Mouse (Mus musculus): Measurements from ENCODE around the gene P2ry1.
A peak's percentile ranks its signal among the peaks of the same experiment; 100 is the strongest.

Gene P2ry1

DNA sequence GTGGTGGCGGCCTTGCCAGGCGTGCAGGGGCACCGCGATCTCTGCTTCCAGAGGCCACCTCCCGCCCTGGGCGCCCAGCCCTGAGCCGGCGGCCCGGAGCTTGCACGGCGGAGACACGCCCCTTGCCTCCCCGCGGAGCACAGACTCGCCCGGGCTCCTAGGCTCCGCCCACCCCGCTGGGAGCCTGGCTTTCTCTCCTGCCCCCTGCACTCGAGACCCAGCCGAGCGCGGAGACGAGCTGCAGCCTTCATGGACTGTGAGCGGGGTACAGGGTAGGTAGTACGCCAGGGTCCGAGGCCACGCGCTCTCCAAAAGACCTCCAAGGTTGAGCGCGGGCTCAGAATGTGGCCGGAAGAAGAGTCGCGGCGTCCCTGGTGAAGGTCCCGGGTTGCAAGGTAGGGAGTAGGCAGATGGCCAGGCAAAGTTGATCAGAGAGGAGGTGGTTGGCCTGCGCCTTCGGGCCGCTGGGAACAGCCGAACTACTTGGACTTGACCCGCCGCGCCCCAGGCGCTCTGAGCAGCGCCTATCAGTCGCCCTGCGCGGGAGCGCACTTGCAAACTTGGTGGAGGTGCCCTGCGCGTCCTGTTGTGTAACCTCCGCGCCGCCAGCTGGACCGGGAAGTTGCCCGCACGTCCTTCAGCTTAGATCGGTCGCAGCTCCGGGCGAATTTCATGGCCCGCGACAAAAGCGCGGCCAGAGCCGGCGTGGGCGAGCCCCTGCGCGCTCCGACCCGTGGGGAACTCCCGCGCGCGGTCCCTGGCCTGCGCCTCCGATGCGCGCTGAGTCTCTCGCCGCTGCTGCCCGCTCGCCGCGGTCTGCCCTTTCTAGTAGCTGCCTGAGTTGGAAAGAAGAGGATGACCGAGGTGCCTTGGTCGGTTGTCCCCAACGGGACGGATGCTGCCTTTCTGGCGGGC lies at the start of gene P2ry1:
Gene P2ry1 (plus strand): TSS at position 209 of the 915 bp plus-strand sequence.
- DNase-seq, result peak; percentile 92

GRCm38 (mm10) chr3:60953199-60953736 lies 49.3 kb upstream of the P2ry1 start:
- DNase-seq, result peak; percentile 6

DNA sequence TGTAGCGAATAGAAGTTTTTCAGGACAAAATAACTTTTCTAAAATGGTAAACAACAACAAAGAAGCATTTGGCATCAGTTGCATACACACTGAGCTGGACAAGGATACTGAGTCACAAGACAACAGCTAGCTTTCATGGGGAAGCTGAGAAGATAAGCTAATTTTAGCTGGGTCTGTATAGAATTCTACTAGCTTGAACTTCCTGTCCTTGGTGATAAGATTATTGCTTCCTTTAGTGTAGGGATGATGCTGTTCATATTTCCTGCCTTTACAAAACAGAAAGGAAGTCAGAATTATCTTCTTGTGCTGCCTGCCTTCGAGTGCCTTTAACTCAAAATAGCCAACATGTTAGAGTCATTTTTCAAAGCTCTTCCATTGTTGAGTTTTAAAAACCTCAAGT lies 48.5 kb upstream of the P2ry1 start:
- DNase-seq, result no peak

DNA sequence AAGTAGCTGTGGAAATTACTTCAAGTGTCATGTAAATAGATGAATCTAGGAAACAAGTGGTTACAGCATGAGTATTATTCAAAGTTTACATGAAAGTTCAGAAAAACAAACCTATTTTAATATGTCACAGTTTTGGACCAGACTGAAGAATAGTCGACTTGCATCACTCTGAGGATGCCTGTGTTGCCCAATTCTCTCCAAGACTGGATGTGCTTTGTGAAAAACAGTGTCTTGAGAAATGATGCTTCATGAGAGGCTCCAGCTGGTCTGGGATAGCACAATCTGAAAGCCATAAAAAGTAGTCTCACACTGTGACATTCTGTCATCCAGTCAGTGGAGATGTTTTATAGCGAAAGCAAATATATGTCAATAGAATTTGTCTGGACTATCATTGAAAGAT lies 43.8 kb upstream of the P2ry1 start:
- no peak for DNase-seq

- DNase-seq, result no peak
These were observed 37.5 kb upstream of the P2ry1 start for GRCm38 (mm10) chr3:60965137-60965536.

DNA sequence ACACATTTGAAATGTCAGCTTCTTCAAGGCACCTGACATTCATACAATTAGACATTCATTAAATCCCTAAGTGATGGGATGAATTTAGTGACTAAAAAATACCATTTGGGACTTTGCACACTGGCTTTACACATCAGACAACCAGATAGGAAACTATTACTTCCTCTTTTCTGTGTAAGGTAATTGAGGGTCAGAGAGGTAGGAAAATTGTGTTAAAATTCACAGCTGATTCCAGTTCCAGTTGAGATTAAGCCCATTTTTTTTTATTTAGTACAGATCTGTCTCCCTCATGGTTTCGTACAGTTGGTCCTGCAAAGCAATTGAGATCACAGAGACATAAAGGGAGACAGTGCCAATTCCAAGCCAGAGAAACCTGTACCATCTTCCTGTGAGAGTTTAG lies 27.7 kb upstream of the P2ry1 start:
- DNase-seq, result no peak

GRCm38 (mm10) chr3:60982109-60982508 lies 20.5 kb upstream of the P2ry1 start:
- no peak for DNase-seq

- no peak for DNase-seq
These were observed 4.5 kb upstream of the P2ry1 start for GRCm38 (mm10) chr3:60998064-60998463.

- DNase-seq, result no peak
These were observed 2.9 kb upstream of the P2ry1 start for GRCm38 (mm10) chr3:60999715-61000114.

GRCm38 (mm10) chr3:61000747-61001146 lies 1.8 kb upstream of the P2ry1 start:
- no peak for DNase-seq

DNA sequence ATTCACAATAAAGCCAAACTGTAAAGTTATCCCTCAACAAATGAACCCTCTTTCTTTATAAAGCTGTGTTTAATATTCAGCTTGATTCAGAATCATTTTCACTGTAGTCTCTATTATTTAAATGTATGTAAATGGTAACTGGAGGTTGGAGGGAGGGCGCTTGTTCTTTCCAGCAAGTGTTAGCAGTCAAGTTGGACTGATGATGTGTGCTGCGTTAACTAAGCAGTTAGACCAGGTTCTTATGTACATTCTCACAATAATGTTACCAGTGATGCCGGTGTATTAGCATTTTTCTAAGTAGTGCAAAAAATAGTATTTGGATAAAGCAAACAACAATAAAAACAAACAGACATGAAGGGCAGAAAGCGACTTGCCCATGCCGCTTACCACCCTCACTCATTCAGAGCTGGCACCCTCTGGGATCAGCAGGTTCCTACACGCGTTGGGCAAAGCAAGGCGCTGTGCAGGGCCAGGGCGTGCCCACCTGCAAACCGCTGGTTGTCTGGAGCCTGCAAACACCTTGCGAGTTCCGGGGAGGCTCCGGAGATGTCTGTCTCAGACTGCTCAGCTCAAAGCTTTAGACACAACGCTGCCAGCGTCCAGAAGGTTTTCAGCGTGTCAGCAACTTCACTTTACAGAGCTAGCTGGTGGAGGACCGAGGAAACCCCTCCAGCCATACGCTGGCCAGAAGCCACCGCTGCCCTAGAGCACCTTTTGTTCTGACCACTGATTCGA lies 576 bp upstream of the P2ry1 start:
- DNase-seq, result peak; percentile 50

GRCm38 (mm10) chr3:61004611-61005010 lies 2.0 kb downstream of the P2ry1 start:
- DNase-seq, result no peak

DNA sequence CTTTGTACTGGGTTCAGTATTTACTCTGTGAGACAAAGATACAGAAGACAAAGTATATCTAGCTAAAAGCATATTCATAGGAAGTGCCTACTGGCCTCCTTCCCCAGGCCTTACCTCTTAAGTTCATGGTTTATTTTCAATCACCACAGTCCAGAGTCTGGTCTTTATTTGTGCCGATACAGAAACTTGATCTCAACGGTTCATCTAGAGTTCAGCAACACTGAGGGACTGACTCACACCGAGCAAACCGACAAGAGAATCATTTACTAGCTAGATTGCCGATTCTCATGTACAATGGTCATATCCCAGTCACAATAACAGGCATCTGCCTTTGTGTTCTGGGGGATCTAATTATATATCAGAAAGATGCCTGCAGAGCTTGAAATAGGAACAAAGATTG lies 9.1 kb downstream of the P2ry1 start:
- DNase-seq, result no peak

DNA sequence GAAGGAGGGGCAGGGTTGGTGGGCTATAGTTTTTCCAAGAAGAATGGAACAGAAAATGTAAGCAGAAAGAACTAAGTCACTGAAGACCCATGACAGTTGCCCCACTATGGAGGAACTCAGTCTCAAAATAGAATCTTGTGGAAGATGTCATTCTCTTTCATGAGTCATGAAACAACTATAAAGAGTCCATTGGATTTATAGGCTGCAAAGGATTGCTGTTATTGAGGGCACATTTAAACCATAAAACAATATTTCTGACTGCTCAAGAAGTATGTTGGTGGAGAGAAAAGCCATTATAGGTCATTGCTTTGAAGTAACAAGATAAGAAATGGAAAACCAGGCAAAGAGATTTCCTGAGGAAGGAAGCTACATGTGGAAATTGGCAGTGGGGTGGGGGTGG lies 10.0 kb downstream of the P2ry1 start:
- DNase-seq, result no peak

- no peak for DNase-seq
These were observed 14.1 kb downstream of the P2ry1 start for GRCm38 (mm10) chr3:61016733-61017132.

DNA sequence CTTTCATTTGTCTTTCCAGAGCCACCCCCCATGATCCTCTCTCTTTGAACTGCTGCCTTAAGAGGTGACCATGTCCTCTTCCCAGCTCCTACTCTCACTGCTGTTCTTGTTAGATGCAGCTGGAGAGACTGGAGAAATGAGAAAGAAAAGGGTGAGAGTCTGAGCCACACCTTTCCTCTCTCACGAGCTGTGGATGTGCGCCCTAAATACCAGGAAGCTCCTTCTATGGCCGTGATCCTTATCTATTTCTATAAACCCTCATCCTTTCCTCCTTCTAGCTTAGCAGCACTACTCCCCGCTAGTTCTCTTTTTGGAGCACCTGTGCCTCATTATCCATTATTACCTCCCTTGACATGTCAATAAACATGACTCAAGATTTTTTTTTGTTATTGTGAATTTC lies 29.5 kb downstream of the P2ry1 start:
- no peak for DNase-seq

DNA sequence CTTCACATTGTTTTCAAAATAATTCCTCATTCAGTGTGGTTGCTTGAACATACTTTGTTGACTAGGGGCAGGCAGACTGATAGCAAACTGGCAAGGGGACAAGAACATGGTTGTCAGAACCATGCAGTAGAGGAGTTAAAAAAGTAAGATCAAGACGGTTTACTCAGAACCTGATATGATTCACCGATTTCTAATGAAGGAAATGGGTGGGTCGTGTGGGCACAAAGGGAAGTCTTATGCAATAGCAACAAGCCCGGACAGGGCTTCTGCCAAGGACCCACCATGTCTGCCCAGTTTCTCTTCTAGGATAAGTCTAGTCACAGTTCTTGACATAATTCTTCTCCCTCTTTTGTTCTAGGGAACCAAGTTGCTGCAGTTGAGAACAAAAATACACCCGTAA lies 33.0 kb downstream of the P2ry1 start:
- DNase-seq, result no peak

DNA sequence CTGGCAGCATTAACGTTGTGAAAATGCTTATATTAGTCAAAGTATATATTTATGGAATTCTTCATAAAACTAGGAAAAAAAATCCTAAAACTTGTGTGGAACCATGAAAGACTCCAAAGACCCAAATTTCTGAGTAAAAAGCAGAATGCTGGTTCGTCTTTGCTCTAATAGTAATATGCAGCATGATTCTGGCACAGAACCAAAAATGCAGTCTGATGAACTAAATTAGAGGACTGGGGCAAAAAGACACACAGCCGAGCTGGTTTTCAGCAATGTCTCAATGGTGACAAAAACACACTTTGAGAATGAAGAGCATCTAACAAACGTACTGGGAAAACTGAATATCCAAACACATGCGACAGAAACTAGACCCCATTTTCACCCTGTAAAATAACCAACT lies 37.3 kb downstream of the P2ry1 start:
- DNase-seq, result no peak

DNA sequence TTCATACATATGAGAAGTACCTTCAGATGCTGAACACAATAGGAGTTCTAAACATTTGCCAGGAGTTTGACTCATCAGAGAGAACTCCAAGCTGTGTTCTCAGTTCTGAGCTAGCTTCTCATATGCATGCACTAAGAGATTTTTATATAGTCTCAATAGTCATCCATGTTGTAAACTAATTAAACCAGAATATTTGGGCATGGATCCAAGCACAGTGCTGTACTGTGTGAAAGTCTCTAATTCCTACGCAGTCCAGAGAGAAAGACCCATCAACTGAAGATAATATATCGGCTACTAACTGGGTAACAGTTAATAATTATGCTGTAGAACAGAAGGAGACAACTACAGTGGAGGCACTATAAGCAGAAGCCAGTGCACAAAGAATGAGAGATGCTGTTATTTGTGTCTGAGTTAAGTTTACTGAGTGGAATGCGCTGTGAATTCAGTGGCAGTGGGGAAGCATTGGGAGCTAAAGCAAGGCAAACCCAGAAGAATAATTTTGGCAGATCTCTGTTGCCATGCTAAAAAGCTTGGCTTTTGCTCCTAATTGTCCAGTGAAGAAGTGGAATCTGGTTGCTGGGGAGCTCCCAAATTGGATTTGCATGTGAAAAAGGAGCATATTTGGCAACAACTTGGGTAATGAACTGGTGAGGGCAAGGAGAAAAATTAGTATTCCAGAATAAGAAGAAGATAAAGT lies 47.5 kb downstream of the P2ry1 start:
- DNase-seq, result no peak
